Mouse (Mus musculus): ENCODE measurements around the gene Lhfp. TPM values are rescaled to one million over a fixed set of nuclear protein-coding genes. Genes with fewer than 3 reads are reported as not detected.

Lhfp gene
- total RNA-seq, 2 experiments from 2014 or later = 18.6 to 21.1 TPM

DNA sequence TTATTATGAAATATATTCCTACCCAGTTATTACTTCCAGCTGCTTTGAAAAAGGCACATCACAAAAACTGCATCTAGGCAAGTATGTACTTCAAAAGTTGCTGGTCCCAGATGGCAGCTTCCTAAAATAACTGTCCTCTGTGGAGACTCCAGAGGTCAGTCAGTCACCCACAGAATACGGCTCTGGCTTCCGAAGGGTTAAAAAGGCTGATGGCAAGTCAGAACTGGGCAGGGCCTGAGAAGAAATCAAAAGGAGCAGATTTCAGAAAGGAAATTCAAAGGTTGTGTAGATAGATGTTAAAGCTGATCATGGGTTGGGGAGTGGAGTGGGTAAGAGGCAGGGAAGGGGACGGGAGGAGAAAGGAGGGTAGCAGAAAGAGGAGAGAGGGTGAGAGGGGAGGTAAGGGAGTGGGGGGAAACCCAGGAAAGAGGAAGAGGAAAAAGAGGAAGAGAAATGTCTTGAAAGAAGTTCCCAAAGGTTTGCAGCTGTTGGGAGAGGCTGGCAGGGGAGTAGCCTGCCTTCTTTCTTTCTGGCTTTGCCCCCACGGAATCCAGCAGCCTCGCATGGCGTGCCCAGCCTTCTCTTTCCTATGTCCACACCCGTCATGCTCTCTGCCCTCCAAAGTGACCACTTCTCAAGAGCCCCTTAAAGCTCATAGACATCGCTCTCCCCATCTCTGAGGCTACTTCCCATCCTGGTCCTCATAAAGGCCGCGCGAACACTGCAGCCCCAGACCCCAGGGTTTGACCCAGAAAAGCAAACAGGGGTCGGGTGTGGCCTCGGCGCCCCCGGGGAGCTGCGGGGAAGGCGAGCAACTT lies 526 bp upstream of the Lhfp start:
- DNase-seq (ENCODE audit: extremely low spot score in 1 of 2, low spot score in 1 of 2) = peak in 1 of 2 experiments; percentile 9

DNA sequence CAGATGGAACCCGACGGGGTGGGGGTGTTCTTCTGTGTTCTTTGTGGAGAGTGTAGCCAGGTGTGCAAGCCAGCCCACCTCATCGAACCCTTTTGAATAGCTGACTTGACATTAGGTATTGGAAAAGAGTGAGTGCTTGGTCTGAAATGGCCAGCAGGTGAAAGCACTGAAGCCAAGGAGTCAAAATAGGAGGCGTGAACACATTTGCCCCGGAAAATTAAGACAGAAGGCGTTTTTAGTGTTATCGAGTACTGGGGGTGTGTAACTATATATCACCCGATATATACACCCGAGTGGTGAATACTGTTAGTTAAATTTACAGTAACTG lies 876 bp downstream of the Lhfp start:
- DNase-seq (ENCODE audit: extremely low spot score in 1 of 2, low spot score in 1 of 2) = no peak

DNA sequence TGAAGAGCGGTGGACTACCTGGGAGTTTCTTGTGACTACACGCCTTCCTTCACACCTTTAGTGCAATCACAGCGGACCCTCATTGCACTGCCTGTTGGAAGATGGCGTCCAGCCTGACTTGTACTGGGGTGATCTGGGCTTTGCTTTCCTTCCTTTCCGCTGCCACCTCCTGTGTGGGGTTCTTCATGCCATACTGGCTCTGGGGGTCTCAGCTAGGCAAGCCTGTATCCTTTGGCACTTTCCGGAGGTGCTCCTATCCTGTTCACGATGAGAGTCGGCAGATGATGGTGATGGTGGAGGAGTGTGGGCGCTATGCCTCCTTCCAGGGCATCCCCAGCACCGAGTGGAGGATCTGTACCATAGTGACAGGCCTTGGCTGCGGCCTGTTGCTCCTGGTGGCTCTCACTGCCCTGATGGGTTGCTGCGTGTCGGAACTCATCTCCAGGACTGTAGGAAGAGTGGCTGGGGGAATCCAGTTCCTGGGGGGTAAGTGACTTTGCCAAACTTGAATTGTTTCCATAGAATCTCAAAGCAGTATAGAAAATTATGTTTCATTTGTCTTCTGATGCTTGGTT lies 2.0 kb downstream of the Lhfp start:
- DNase-seq (ENCODE audit: extremely low spot score in 1 of 2, low spot score in 1 of 2) = no peak

DNA sequence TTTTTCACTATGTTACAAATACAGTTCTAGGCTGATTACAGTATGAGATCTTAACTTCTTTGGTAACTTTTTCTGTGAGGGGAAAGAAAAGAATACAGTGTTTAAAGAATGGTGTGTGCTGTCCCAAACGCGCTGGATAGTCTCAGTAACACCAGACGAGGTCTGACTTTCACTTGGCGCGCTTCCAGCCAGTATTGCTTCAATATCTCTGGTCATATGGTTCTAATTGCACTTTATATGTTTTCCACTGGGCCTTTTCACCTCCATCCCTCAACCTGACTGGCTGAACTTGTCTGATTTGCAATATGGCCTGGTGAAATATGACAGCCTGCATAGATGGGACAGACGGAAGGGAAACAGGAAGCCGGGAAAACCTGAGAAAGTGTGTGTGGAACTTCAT lies 2.9 kb downstream of the Lhfp start:
- no peak for DNase-seq (ENCODE audit: extremely low spot score in 1 of 2, low spot score in 1 of 2)

DNA sequence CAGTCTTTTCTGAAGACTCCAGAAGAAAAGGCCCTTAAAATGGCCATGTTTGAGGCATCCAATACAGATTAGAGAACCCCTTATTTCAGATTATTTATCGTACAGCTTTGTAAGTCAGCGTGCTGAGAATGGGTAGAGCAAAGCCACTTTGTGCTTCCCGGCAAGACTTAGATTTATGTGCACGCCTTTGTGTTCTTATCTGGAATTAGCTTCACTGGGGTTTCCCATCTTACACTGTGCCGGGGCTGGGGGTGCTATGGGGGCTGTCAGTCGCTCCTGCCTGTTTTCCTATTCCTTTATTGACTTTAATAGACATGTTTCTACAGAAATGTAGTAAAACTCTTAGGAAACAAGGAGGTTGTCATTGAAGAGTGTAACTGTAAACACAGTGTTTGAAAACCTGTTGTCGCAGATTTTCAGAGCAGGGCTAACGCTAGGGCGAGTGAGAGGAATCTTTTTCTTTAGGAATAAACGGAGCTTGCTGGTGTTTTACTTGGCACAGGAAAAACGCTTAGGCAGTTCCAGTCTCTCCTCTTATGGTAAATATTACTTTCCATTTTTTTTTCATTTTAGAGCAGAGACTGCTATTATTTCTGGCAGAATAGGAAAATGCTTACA lies 3.5 kb downstream of the Lhfp start:
- no peak for DNase-seq (ENCODE audit: extremely low spot score in 1 of 2, low spot score in 1 of 2)

DNA sequence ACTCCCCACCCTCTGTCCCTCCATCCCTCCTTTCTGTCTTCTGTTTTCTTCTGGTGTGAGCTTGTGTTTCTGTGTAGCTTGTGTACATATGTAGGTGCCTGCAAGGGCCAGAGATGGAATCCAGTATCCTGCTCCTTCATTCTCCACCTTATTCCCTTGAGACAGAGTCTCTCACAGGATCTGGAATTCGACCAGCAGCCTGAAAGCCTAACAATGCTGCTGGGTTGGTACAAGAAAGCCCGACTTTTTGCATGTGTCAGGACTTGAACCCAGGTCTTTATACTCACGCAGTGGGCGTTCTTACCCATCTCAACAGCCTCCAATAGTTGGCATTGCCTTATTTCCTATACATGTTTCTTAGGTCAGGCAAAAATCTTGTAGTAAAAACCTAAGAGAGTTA lies 4.4 kb downstream of the Lhfp start:
- DNase-seq (ENCODE audit: extremely low spot score in 1 of 2, low spot score in 1 of 2) = no peak

DNA sequence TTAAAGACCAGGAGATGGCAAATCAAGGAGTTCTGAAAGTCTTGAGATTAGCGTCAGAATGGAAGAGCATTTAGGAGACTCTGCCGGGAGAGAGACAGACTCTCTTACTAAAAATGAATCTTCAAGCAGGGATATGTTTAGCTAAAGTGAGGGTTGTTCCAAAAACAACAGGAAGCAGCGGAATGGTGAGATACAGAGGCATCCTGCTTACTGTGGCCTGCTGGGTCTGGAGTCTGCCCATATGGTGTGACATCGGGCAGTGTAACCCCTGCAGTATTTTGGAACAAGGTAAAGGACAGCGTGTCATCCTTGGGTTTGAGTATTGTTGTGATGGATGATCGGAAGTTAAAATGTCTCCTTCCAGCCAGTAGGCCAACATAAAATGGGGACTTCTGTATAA lies 5.0 kb downstream of the Lhfp start:
- DNase-seq (ENCODE audit: extremely low spot score in 1 of 2, low spot score in 1 of 2) = no peak

DNA sequence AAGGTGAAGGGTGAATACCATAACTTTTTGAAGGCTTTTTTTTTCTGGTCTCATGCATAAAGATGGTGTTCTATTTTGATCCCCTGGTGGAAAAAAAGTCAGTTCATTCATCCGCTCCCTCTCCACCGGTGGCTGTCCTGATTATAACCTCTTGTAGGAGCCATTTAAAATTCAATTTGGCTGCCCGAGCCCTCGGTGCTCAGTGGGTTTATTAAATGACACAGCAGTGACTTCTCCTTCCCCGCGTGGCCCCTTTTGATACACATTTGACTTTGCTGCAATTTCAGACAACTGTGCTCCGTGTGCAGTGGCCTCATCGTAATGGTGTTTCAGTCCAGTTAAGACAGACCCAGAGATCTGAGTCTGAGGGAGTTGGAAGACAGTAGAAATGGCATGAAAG lies 11.1 kb downstream of the Lhfp start:
- no peak for DNase-seq (ENCODE audit: extremely low spot score in 1 of 2, low spot score in 1 of 2)

DNA sequence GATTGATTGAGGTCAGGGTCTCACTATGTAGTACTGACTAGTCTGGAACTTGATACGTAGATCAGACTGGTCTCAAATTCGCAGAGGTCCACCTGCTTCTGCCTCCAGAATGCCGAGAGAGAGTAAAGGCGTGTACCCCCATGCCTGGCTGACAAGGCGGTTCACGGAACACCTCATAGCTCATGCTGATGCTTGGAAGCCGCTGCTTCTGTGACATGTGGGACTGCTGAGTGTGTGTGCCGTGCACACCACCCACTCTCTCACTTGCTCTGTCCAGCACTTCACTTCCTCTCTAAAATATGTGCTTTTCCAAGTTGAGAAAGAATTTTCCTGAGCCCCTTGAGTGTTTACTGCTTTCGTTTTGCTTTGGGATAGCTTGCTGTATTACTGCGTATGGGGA lies 15.1 kb downstream of the Lhfp start:
- DNase-seq (ENCODE audit: extremely low spot score in 1 of 2, low spot score in 1 of 2) = no peak

DNA sequence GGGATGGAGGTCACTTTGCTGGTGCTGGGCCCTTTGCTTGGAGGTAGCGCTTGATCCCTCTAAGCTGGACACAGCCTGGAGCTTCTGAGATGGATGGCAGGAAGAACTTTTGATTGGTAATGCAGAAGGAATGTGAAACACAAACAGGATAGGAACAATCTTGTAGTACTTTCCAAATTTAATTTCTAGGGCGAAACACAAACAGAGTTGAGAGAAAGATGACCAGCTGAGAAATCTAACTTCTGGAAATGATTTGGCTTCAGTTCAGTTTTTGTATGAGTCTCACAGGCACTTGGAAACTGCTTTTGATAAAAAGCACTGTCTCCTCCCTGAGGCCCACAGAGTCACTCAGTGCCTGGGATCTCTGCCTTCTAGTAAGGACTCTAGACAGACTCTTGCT lies 18.6 kb downstream of the Lhfp start:
- no peak for DNase-seq (ENCODE audit: extremely low spot score in 1 of 2, low spot score in 1 of 2)

DNA sequence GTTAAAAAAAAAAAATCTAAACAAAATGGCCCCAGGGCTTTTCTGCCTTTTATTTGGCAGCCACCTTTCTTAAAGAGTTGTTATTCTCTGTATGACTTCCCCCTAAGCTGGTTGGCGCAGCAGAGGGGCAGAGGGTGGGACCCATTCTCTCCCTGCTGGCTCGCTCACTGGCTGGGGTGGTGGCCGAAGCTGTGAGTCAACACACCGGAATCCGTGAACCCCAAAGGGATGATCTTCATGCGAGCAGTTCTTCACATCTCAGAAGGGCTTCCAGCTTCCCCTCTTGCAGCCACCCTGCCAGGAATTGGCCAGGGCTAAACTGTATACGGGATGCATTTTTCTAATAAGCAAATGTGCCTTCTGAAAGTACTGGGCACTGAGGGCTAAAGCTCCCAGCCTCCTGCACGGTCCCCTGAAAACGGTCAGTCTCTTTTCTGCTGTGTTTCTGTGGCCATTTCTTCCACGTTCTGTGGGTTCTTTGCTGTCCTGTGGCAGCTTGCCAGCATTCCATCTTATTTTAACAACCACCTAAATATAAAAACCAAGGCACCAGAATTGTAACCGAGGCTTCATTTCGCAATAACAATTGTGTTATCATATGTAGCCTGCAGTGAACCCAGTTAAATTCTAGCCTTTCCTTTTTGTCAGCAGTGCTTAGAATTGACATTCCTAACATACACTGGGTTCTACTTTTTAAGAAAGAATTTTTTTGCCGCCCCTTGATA lies 22.3 kb downstream of the Lhfp start:
- DNase-seq (ENCODE audit: extremely low spot score in 1 of 2, low spot score in 1 of 2) = no peak

DNA sequence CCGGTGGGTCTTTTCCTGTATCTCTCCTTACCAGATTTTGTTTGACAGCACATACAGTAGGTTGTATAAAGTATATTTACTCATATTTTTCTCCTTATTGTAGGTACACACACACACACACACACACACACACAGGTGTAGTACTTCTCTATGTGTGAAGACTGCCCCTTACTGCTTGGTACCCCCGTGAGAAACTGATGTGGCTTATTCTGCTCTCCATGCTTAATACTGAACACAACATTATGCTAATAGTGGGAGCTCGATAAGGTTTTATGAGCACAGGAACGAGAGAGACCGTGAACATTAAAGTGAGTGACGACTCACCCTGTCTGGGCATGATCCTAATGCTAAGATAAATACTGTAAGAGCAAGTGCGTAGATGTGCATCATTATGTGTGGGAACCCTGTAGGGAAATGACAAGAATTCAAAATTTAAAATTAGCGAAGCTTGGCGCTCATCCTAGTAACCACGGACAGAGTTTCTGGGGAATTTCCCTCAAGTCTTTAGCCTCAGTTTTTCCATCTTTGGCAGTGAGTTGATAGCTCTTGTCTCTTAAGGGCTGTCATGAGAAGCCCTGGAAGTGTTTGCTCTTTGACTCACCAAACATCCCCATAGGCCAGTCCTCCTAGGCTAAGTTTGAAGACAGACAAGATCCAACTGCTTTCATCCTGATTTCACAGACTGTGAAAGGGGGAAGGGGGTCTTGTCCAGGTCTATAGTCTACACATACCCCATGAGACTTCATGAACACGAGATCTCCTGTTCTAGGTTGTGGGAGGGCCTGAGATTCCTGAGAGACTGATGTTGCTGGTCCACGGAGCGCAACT lies 24.2 kb downstream of the Lhfp start:
- DNase-seq (ENCODE audit: extremely low spot score in 1 of 2, low spot score in 1 of 2) = no peak

DNA sequence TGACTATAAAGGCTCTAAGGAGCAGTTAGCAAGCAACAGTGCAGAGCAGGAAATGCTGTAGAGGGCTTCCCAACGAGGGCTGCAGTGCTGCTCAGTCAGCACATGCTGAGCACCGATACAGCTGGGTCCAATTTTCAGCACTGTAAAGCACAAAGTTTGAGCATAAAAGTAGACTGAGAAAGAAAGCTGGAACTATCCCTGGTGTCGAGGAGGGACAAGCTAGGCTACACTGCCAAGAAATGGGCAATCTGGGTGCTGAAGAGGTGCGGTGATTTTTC lies 24.7 kb downstream of the Lhfp start:
- no peak for DNase-seq (ENCODE audit: extremely low spot score in 1 of 2, low spot score in 1 of 2)

DNA sequence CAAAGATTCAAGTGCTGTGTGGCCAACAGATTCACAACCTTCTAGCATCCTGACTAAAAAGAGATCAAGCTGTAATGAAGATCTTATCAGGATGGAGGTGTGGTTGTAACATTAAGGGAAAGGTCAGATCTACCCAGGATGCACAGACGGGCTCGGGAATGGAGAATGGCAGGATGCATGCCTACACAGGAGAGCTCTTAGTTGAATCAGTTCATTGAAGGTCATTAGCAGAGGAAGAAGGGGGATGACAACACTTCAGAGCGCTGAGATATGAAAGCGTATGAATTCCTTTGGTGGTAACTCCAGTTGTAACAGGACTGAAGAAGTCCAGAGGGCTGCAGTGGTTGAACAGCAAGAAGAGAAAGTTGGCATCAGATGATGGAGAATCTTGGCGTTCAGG lies 27.1 kb downstream of the Lhfp start:
- no peak for DNase-seq (ENCODE audit: extremely low spot score in 1 of 2, low spot score in 1 of 2)

DNA sequence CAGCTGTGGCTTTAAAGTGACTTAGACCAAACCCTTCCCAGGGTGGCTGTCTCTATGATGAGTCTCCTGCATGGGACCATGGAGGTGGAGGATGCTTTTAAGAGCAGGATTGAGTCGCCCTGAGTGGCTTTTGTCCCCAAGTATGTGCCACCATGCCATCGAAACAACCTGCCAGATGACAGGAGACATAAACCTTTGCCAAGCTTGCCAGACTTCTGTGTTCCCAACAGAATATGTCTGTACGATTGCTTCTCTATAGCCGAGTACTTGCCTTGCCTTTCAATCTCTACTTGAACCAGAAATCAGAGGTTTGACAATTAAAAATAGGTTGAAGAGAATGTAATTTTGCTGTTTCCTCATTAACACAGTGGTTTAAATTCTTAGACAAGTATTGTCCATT lies 32.9 kb downstream of the Lhfp start:
- DNase-seq (ENCODE audit: extremely low spot score in 1 of 2, low spot score in 1 of 2) = no peak

DNA sequence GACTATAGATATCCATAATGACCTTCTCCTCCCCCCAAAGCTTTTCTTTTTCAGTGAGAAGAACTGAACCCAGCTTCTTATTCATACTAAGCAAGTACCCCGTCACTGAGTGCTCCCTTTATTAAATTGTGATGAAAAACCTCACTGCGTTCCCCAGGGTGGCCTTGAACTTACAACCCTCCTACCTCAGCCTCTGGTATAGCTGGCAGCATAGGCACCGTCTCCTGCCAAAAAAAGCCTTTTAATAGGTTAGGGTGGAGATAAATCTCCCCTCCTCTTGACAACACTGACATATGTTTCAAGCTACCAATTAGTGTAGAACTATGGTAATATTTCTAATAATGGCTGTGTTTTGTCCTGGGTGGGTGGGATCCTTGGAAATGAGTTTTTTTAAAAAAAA lies 33.4 kb downstream of the Lhfp start:
- DNase-seq (ENCODE audit: extremely low spot score in 1 of 2, low spot score in 1 of 2) = no peak

DNA sequence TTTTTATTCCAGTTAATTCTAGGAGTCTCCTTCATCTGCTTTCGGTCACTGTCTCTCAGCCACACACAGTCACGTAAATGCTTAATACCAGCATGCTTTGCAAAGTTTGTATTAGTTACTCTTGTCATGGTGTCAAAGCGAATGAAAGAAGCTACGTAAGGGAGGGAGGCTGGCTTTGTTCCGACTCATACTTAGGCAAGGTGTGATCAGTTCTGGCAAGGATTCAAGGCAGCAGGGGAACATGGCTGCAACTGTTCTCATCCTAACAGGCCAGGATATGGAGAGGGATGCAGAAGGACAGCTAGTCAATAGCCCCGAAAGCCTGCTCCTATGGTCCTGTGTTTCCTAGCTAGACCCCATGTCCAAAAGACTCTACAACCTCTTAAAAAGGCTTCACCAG lies 39.0 kb downstream of the Lhfp start:
- DNase-seq (ENCODE audit: extremely low spot score in 1 of 2, low spot score in 1 of 2) = no peak

DNA sequence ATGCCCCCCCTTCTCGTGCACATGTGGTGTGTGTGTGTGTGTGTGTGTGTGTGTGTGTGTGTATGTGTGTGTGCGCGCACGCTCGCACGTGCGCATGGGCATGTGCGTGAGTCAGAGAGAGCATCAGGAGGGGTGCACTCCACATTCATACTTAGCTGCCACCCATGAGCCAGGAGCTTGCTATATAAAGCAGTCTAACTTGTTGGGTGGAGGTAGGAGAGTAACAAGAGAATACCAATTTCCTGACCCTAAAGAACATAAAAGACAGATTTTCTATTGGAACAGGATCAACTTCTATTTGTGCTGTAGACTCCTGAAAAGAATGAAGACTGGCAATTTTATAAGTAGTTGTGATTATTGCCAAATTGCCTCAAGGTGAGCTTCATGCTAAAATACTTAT lies 39.4 kb downstream of the Lhfp start:
- no peak for DNase-seq (ENCODE audit: extremely low spot score in 1 of 2, low spot score in 1 of 2)

DNA sequence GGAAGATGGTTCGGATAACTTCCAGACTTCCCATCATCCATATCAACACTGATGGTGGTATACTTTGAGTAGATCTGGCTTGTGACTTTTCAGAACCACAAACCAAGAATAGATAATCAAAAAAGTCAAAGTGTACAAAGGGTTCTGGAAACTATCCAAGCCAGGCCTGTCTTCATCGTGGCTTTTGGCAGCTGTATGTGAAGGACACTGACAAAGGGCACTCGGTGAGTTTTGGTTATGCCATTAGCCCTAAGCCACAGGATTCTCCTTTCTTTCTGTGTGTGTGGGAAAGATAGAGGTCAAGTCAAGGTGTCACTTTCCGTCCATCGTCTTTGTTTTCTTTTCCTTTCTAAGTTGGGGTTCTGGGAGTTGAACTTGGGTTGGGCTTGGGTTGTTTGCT lies 42.4 kb downstream of the Lhfp start:
- no peak for DNase-seq (ENCODE audit: extremely low spot score in 1 of 2, low spot score in 1 of 2)

DNA sequence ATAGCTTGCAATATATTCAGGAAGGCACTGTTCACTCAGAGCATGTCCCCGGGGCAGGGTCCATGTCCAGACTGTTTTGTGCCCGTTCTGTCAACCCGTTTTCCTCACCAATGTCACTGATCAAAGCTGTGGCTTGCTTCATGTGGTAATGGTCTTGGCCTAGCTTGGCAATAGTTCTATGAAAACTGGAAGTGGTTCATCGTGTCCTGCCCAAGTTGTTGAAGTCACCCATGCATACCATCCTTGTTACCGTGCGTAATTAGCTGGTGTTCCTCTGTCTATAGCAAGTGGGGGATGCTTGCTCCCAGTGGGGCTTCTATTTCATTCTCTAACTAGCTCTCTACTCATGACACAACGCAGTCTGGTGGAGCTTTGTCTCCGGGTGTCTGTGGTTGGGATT lies 43.5 kb downstream of the Lhfp start:
- DNase-seq (ENCODE audit: extremely low spot score in 1 of 2, low spot score in 1 of 2) = no peak
